Mouse (Mus musculus) neutrophil, adult 83 days (primary cell): ENCODE measurements around the gene Smr3a. TPM values are rescaled to one million over a fixed set of nuclear protein-coding genes. Genes with fewer than 3 reads are reported as not detected.

Experiments used
- total RNA-seq, 2 experiments: library from RNA; stranded (reverse); gene quantifications; one replicate each; pipeline ENCODE4 v1.2.4; 2023

The Smr3a gene
- not detected for total RNA-seq

GRCm38 (mm10) chr5:88002249-88002648 is at the start of gene Smr3a:
TSS of gene Smr3a (plus strand) at chr5:88002549.

GRCm38 (mm10) chr5:87969201-87969600 is 33.1 kb upstream of the Smr3a start, which contains the start of the genes 2310003L06Rik and Gm28434:
TSS of gene 2310003L06Rik (plus strand) at chr5:87969459.
TSS of gene Gm28434 (plus strand) at chr5:87969517.

GRCm38 (mm10) chr5:87979139-87979538 is 23.2 kb upstream of the Smr3a start, which contains the start of gene Cabs1:
TSS of gene Cabs1 (plus strand) at chr5:87979439.

Other genes with a start within 250 kb of the Smr3a start
- gene Csn1s2a, start 228.0 kb upstream of the Smr3a start, total RNA-seq, result not detected
- gene Csn1s2b, start 194.5 kb upstream of the Smr3a start, total RNA-seq, result not detected
- not detected for gene Prr27, start 176.9 kb upstream of the Smr3a start, total RNA-seq
- not detected for gene Odam, start 117.5 kb upstream of the Smr3a start, total RNA-seq
- not detected for gene Csn3, start 77.0 kb upstream of the Smr3a start, total RNA-seq
- not detected for gene 2310003L06Rik, start 33.1 kb upstream of the Smr3a start, total RNA-seq
- not detected for gene Gm28434, start 33.0 kb upstream of the Smr3a start, total RNA-seq
- not detected for gene Cabs1, start 23.1 kb upstream of the Smr3a start, total RNA-seq
- not detected for gene Smr2, start 84.0 kb downstream of the Smr3a start, total RNA-seq
- not detected for gene Gm11116, start 109.0 kb downstream of the Smr3a start, total RNA-seq
- gene Gm11115, start 151.6 kb downstream of the Smr3a start, total RNA-seq, result not detected